Mouse (Mus musculus): ENCODE data around the gene Zscan10.

GRCm38 (mm10) chr17:23627813-23628212 lies 27.2 kb downstream of the Zscan10 start:
- TF ChIP-seq MYOG (IDR thresholded peaks at IDR 0.05; ENCODE audit: control insufficient read depth in 1 of 3, insufficient read depth in 1 of 3, insufficient read length in 2 of 3, low read depth in 2 of 3) (no peak), E2F4 (IDR thresholded peaks at IDR 0.05; ENCODE audit: insufficient read depth) (no peak), POLR2A (IDR thresholded peaks at IDR 0.05; ENCODE audit: insufficient read length, low read depth) (no peak), TCF12 (IDR thresholded peaks at IDR 0.05; ENCODE audit: insufficient read depth, poor library complexity, severe bottlenecking) (no peak), MYOD1 (IDR thresholded peaks at IDR 0.05; ENCODE audit: control insufficient read depth in 1 of 3, insufficient read length in 2 of 3, low read depth in 2 of 3) (no peak), CEBPB (IDR thresholded peaks at IDR 0.05; ENCODE audit: insufficient read depth, poor library complexity, severe bottlenecking) (no peak), USF1 (IDR thresholded peaks at IDR 0.05; ENCODE audit: low read depth) (no peak), MAX (IDR thresholded peaks at IDR 0.05; ENCODE audit: low read depth) (no peak), SRF (IDR thresholded peaks at IDR 0.05; ENCODE audit: control insufficient read depth, insufficient read length, low read depth) (no peak), POLR2AphosphoS2 (IDR thresholded peaks at IDR 0.05; ENCODE audit: insufficient read length, low read depth) (no peak)
